Mouse (Mus musculus) C2C12 (cell line): ENCODE measurements around the gene Ube2m.

Source experiments
- CEBPB ChIP-seq: IDR thresholded peaks from one replicate; pipeline ENCODE4 v1.6.1; 2011; ENCODE audit warnings: low read depth, mild to moderate bottlenecking, control low read depth, moderate library complexity
- CTCF ChIP-seq: IDR thresholded peaks from one replicate; pipeline ENCODE4 v1.5.1; 2011; ENCODE audit not compliant: control insufficient read depth, insufficient read depth, insufficient read length
- FOSL1 ChIP-seq: IDR thresholded peaks from one replicate; pipeline ENCODE4 v1.8.0; 2011; ENCODE audit warnings: mild to moderate bottlenecking, low read length; ENCODE audit not compliant: poor library complexity, insufficient read depth, severe bottlenecking
- MAX ChIP-seq: IDR thresholded peaks from one replicate; pipeline ENCODE4 v1.6.1; 2011; ENCODE audit warnings: mild to moderate bottlenecking, control low read depth
- MYOD1 ChIP-seq: IDR thresholded peaks from one replicate; pipeline ENCODE4 v1.6.1; 2011; ENCODE audit warnings: low read depth; ENCODE audit not compliant: control insufficient read depth, insufficient read length
- MYOG ChIP-seq: IDR thresholded peaks from one replicate; pipeline ENCODE4 v1.6.1; 2011; ENCODE audit not compliant: control insufficient read depth, insufficient read length; ENCODE audit errors: extremely low read depth

DNA sequence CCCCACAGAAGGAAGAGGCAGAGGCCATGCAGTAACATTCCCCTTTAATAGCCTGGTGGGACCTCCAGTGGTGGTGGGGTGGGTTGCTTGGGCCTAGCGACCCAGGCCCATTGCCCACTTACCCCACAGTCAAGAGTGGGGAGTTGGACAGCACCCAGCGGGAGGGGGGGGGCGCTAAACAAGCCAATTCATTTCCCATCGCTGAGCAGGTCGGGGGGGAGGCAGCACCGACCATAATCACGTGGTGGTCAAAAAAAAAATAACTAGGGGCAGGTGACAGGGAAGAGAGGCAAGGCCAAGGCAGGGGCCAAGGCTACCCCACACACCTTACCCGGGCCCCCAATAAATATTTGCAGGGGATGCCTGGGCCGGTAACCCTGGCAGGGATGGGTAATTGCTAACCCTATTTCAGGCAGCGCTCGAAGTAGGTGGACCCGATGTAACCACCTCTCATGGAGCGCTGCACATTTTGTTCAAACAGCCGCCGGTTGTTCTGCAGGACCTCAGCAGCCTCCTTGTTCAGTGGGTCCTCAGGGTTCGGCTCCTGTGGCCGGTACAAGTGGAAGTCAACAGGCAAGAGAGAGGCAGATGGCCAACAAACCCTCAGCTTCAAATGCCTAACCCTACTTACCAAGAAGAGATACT lies 2.7 kb downstream of the Ube2m start:
- no peak for TF ChIP-seq CTCF
- TF ChIP-seq MYOG, result no peak
- no peak for TF ChIP-seq MAX
- TF ChIP-seq CEBPB, result no peak
- TF ChIP-seq FOSL1, result no peak
- TF ChIP-seq MYOD1, result no peak
